Mouse (Mus musculus) midbrain, embryonic 16.5 days (tissue): ENCODE results near the gene Gucy2c. TPM values are rescaled to one million over a fixed set of nuclear protein-coding genes. Genes with fewer than 3 reads are reported as not detected.

Experiments
- ATAC-seq: fragments of 200-750 bp; cut with Nextera tagmentation; 2 replicates; pipeline ENCODE4 v1.8.0; 2017; ENCODE audit warnings: moderate TSS enrichment
- H3K27ac ChIP-seq: fragments of 300-500 bp; sonication (generic); 2 replicates; pipeline ENCODE4 v1.5.1; 2014; ENCODE audit warnings: mild to moderate bottlenecking, low read length, mixed read lengths
- H3K27me3 ChIP-seq: fragments of 300-500 bp; sonication (generic); 2 replicates; pipeline ENCODE4 v1.6.1; 2014; ENCODE audit warnings: low read depth, low read length, mixed read lengths; ENCODE audit not compliant: control insufficient read depth, insufficient read depth
- H3K36me3 ChIP-seq: fragments of 300-500 bp; sonication (generic); 2 replicates; pipeline ENCODE4 v1.6.1; 2014; ENCODE audit warnings: mild to moderate bottlenecking, low read length, moderate library complexity, mixed read lengths; ENCODE audit not compliant: control insufficient read depth, insufficient read depth
- H3K4me1 ChIP-seq: fragments of 300-500 bp; sonication (generic); 2 replicates; pipeline ENCODE4 v1.6.1; 2014; ENCODE audit warnings: mild to moderate bottlenecking, low read length, mixed read lengths; ENCODE audit not compliant: control insufficient read depth, insufficient read depth
- H3K4me2 ChIP-seq: fragments of 300-500 bp; sonication (generic); 2 replicates; pipeline ENCODE4 v1.6.1; 2014; ENCODE audit warnings: mild to moderate bottlenecking, low read length, mixed read lengths
- H3K4me3 ChIP-seq: fragments of 300-500 bp; sonication (generic); 2 replicates; pipeline ENCODE4 v1.5.1; 2014; ENCODE audit warnings: low read depth, mild to moderate bottlenecking, low read length, moderate library complexity, mixed read lengths
- H3K9ac ChIP-seq: fragments of 300-500 bp; sonication (generic); 2 replicates; pipeline ENCODE4 v1.6.1; 2014; ENCODE audit warnings: low read depth, low read length, mixed read lengths
- H3K9me3 ChIP-seq: fragments of 300-500 bp; sonication (generic); replicated peaks from 2 replicates; pipeline ENCODE4 v1.6.1; 2014; ENCODE audit warnings: mild to moderate bottlenecking, low read length, mixed read lengths; ENCODE audit not compliant: control insufficient read depth, poor library complexity, severe bottlenecking
- WGBS: fragments of 180-500 bp; shearing (Covaris S2); extraction: QIAGEN DNeasy Blood & Tissue Kit; methylation state at CpG from one replicate; pipeline ENCODE4 v1.1.7; 2014; 5-methylcytosine and 5-hydroxymethylcytosine counted together
- polyA plus RNA-seq: library from polyadenylated mRNA; unstranded; fragments of >200 nt; fragmentation: Nextera tagmentation; extraction: Ambion mirVana; gene quantifications from 2 replicates; pipeline ENCODE4 v1.2.1, GENCODE M21; 2015

Gene Gucy2c
- polyA plus RNA-seq, 1 experiment from 2014 or later: 0.69 TPM

DNA sequence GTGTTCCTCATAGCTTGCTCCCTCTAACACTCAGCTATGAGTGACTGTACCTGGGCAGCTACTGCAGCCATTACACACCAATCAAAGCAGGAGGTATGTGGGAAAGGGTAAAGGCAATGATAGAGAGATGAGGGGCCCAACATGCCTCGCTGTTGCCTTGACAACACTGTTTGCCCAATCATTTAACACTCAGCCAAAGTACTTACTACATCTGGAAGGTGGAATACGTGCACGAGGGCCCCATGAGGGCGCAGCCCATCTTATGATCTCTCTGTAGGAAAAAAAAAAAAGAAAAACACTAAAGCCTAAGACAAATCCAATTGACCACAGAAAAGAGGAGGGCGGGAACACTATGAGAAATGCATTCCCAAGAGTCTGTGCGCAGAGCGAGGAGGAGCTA lies 11.7 kb downstream of the Gucy2c start:
- 85% methylated on average over 7 of the region's 7 CpGs for WGBS
- no peak for ATAC-seq
- no peaks in the 10 kb centered on the region for H3K27me3 ChIP-seq
- H3K4me2 ChIP-seq: no peak overlapping the region
- H3K4me1 ChIP-seq: no peaks in the 10 kb centered on the region
- H3K36me3 ChIP-seq: no peaks in the 10 kb centered on the region
- no peak overlapping the region for H3K9ac ChIP-seq
- H3K4me3 ChIP-seq: no peak overlapping the region
- H3K9me3 ChIP-seq: 0 out of 2 replicates have a peak, but pooled peaks cover 2% of the 10 kb centered on the region
- H3K27ac ChIP-seq: no peak overlapping the region

DNA sequence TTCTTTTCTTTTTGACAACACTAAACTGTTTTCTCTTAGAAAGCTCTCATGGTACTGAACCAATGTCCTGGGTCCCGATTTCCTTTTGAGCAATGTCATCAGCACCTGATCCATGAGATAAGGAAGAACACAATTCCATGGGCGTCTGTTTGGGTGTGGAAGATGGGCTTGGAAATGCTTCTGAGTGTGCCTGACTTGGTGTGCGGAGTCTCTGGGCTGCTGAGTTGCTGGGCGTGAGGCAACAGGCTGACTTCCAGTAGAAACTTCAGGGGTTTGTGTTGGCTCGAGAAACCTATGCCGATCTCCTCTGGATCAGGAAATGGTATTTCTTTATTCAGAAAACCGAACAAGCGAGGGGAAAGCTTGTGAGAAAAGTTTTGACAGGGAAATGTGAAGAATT lies 12.4 kb downstream of the Gucy2c start:
- Histone ChIP-seq H3K4me2 (no peak overlapping the region), H3K27ac (no peak overlapping the region), H3K36me3 (no peaks in the 10 kb centered on the region), H3K4me3 (no peak overlapping the region), H3K27me3 (no peaks in the 10 kb centered on the region), H3K9ac (no peak overlapping the region), H3K9me3 (0 out of 2 replicates have a peak, but pooled peaks cover 2% of the 10 kb centered on the region), H3K4me1 (no peaks in the 10 kb centered on the region)
- 90% methylated on average over 8 of the region's 8 CpGs for WGBS
- ATAC-seq: no peak

DNA sequence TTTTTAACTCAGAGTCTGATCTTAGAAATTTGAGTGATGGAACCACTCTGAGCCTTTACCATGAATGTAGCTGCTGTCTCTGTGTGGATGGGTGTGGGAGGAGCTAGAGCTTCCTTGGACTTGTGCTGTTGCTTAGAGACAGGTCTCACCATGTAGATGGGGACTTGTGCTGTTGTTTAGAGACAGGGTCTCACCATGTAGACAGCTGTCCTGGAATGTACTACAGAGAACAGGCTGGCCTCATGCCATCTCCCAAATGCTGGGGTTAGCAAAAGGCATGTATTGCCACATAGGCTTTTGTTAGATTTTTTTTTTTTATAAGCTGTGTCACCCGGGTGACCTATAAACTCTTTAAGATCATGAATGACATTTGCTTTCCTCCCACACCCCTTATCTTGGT lies 17.7 kb downstream of the Gucy2c start:
- H3K27me3 ChIP-seq: no peaks in the 10 kb centered on the region
- no peak overlapping the region for H3K9ac ChIP-seq
- no peak overlapping the region for H3K27ac ChIP-seq
- no peaks in the 10 kb centered on the region for H3K9me3 ChIP-seq
- no peak for ATAC-seq
- H3K4me1 ChIP-seq: no peaks in the 10 kb centered on the region
- 78% methylated on average over 1 of the region's 1 CpGs for WGBS
- no peaks in the 10 kb centered on the region for H3K36me3 ChIP-seq
- no peak overlapping the region for H3K4me2 ChIP-seq
- H3K4me3 ChIP-seq: no peak overlapping the region

DNA sequence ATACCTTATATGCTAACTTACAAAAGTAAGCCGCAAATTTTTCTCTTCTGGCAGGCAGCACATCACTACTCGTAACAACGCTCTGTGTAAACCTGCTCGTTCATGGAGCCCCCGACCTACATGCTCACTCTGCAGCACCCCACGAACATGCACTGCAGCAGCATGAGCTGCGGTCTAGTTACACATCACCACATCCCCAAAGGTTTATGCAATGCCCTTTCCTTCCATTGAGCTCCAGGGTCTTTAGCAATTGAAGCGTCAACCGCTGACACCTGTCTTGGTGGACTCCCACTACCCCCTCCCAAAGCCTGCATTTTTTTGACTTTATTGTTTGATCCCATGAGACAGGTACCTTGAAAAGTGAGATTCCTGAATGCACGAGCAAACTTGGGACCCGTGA lies 31.0 kb downstream of the Gucy2c start:
- H3K27me3 ChIP-seq: no peaks in the 10 kb centered on the region
- 91% methylated on average over 11 of the region's 11 CpGs for WGBS
- no peaks in the 10 kb centered on the region for H3K9me3 ChIP-seq
- H3K9ac ChIP-seq: no peak overlapping the region
- H3K4me2 ChIP-seq: no peak overlapping the region
- no peak overlapping the region for H3K4me3 ChIP-seq
- no peaks in the 10 kb centered on the region for H3K36me3 ChIP-seq
- no peak for ATAC-seq
- H3K4me1 ChIP-seq: no peaks in the 10 kb centered on the region
- no peak overlapping the region for H3K27ac ChIP-seq

DNA sequence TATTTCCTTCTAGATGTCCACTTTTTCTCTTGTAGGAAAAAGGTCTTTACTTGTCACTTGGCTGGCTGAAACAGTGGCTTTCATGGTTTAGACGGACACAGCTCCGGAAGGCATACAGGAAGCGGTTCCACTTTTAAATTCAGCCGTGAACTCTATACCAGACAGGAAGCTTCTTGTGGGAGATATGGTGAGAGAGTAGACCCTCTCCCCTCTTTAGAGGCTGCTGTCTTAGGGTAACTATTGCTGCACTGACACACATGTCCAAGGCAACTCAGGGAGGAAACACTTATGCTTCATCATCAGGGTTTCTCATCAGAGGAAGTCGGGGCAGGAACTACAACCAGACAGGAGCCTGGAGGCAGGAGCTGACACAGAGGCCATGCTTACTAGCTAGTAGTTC lies 36.0 kb downstream of the Gucy2c start:
- no peaks in the 10 kb centered on the region for H3K27me3 ChIP-seq
- no peak overlapping the region for H3K4me3 ChIP-seq
- H3K9me3 ChIP-seq: no peaks in the 10 kb centered on the region
- H3K36me3 ChIP-seq: no peaks in the 10 kb centered on the region
- no peak overlapping the region for H3K27ac ChIP-seq
- no peak overlapping the region for H3K9ac ChIP-seq
- H3K4me2 ChIP-seq: no peak overlapping the region
- H3K4me1 ChIP-seq: peaks cover 3% of the 10 kb centered on the region; the same call in 1 of the 2 replicates
- no peak for ATAC-seq
- WGBS: 86% methylated on average over 5 of the region's 5 CpGs

DNA sequence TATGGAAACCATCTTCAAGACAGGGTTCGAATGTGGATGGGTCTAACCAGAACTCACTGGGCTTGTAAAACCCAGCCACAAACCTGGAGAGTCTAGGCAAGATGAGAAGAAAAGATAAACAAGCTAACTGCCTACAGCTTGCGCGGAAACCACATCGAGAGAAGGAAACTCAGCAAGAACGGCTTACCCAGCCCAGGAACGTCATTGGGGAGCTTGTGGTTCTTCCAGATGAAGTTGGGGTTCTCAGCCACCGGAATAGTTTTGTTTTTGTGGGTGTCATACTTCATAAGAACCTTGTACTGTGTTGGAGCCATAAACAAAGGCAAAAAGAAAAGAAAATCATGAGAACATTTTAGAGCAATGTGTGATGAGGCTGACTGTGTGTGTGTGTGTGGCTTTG lies 37.8 kb downstream of the Gucy2c start:
- no peaks in the 10 kb centered on the region for H3K27me3 ChIP-seq
- 81% methylated on average over 7 of the region's 7 CpGs for WGBS

DNA sequence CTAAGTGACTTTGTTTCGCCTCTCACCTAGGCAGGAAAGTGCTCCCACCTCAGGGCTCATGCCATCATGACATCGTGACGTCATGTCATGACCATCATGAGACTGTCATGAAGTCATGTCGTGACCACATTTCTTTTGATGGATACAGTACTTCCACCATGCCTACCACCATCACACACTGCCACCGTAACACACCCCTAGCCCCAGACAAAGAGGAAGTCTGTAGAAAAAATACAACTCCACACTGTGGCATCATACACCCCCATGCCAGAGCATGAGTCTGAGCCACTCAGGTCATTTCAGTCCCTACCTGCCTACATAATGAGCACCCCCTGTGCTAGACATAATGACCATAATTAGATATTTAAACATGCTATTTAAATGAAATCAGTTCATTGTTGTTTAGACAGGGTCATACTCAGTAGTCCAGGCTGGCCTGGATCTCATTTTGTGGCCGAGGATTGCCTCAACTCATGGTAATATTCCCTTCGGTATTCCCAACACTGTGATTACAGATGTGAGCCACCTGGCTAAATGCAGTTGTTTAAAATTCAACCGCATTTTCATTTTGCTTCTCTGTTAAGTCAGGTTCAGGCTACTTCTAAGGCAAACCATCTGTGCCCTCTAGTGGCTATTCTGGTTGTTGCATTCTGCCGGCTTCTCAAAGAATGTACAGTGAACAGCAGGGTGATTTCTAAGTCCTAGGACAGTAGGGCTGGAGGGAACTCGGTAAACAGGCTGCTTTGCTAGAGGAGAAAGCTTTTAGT lies 39.0 kb downstream of the Gucy2c start:
- Histone ChIP-seq H3K4me2 (no peak overlapping the region), H3K4me1 (peaks cover 3% of the 10 kb centered on the region; the same call in 1 of the 2 replicates), H3K36me3 (no peaks in the 10 kb centered on the region), H3K9ac (no peak overlapping the region; the same call in 1 of the 2 replicates), H3K4me3 (no peak overlapping the region), H3K27ac (no peak overlapping the region), H3K9me3 (no peaks in the 10 kb centered on the region), H3K27me3 (no peaks in the 10 kb centered on the region)
- peak; percentile 86 for ATAC-seq
- 45% methylated on average over 10 of the region's 10 CpGs for WGBS

More for the DNA sequence above, 37.8 kb downstream of the Gucy2c start:
- Histone ChIP-seq H3K4me2 (no peak overlapping the region), H3K4me3 (no peak overlapping the region), H3K9ac (no peak overlapping the region), H3K36me3 (no peaks in the 10 kb centered on the region), H3K9me3 (no peaks in the 10 kb centered on the region), H3K27ac (no peak overlapping the region), H3K4me1 (peaks cover 3% of the 10 kb centered on the region; the same call in 1 of the 2 replicates)
- ATAC-seq: no peak

DNA sequence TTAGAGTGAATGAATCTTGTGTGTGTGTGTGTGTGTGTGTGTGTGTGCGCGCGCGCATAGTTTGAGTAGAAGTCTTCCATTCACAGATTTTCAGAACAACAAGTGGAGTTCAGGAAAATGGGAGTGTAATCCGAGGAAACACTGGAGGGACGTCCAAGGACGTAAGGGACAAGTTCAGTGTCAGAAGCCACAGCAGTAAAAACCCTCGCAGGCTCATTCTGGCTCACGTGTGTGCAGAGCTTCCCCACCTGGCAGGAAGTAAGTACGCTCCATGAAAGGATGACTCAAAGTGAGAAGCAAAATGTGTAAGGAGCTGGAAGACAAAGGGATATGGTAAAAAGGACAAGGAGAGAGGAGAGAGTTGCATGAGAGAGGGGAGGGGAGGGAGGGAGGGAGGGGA lies 40.3 kb downstream of the Gucy2c start:
- ATAC-seq: no peak
- Histone ChIP-seq H3K27ac (no peak overlapping the region), H3K4me1 (peaks cover 3% of the 10 kb centered on the region; the same call in 1 of the 2 replicates), H3K27me3 (no peaks in the 10 kb centered on the region), H3K9ac (no peak overlapping the region), H3K4me3 (no peak overlapping the region), H3K36me3 (no peaks in the 10 kb centered on the region), H3K4me2 (no peak overlapping the region), H3K9me3 (no peaks in the 10 kb centered on the region)
- WGBS: 86% methylated on average over 10 of the region's 10 CpGs

DNA sequence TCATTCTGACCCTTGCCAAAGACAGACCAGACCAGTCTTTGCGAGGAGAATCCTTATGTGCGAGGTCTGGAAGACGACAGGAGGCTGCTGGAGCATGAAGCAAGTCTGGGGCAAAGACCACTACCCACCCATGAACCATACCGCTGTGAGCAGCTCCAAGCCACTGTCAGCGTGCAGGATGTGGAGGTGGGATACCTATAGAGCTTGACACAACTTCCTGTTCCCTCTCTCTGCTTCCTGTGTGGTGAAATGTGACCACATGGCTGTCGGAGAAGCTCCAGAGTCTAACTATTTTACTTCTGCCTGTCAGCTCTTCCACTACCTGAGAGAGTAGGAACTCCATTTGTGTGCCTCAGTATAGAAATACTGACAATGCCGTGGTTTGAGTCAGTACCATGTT lies 45.8 kb downstream of the Gucy2c start:
- Histone ChIP-seq H3K4me3 (no peak overlapping the region), H3K9ac (no peak overlapping the region), H3K9me3 (no peaks in the 10 kb centered on the region), H3K27me3 (no peaks in the 10 kb centered on the region), H3K36me3 (no peaks in the 10 kb centered on the region), H3K27ac (no peak overlapping the region), H3K4me1 (no peaks in the 10 kb centered on the region), H3K4me2 (no peak overlapping the region)
- 87% methylated on average over 7 of the region's 7 CpGs for WGBS
- no peak for ATAC-seq
